Mouse (Mus musculus) MEL (cell line): ENCODE results near the gene Elk4. TPM values are rescaled to one million over a fixed set of nuclear protein-coding genes. Genes with fewer than 3 reads are reported as not detected.

Experiments used
- DNase-seq: peaks from one replicate; pipeline ENCODE4 v3.0.0; 2011; ENCODE audit warnings: low read depth, low spot score
- H3K27ac ChIP-seq: 2 replicates; pipeline ENCODE4 v1.5.1; 2012; ENCODE audit warnings: low read depth, mild to moderate bottlenecking, control low read depth, low read length, moderate library complexity; ENCODE audit not compliant: control insufficient read depth
- H3K27me3 ChIP-seq, 2 experiments: fragments of 150-350 bp in 1 of 2; sonication (generic) in 1 of 2; 2 replicates each; pipeline ENCODE4 v1.6.1; 2012; ENCODE audit warnings: low read length in 2 of 2, mild to moderate bottlenecking in 2 of 2, improper control_type of control experiment in 1 of 2, moderate library complexity in 1 of 2; ENCODE audit not compliant: insufficient read depth in 2 of 2, control insufficient read depth in 1 of 2
- H3K36me3 ChIP-seq, 2 experiments: 2 replicates each; pipeline ENCODE4 v1.6.1; 2012 to 2014; ENCODE audit warnings: low read length in 2 of 2, improper control_type of control experiment in 1 of 2, inconsistent platforms in 1 of 2, mild to moderate bottlenecking in 1 of 2; ENCODE audit not compliant: insufficient read depth in 2 of 2, control insufficient read depth in 1 of 2
- H3K4me1 ChIP-seq, 2 experiments: fragments of 150-350 bp in 1 of 2; sonication (generic) in 1 of 2; 2 replicates each; pipeline ENCODE4 v1.6.1; 2012; ENCODE audit warnings: low read length in 2 of 2, improper control_type of control experiment in 1 of 2, mild to moderate bottlenecking in 1 of 2; ENCODE audit not compliant: insufficient read depth in 2 of 2, control insufficient read depth in 1 of 2
- H3K4me3 ChIP-seq, 2 experiments: fragments of 150-350 bp in 1 of 2; sonication (generic) in 1 of 2; 2 replicates each; pipeline ENCODE4 v1.5.1; 2012; ENCODE audit warnings: low read depth in 2 of 2, low read length in 2 of 2, mild to moderate bottlenecking in 2 of 2, moderate library complexity in 2 of 2, control low read depth in 1 of 2, improper control_type of control experiment in 1 of 2; ENCODE audit not compliant: control insufficient read depth in 1 of 2, insufficient read depth in 1 of 2
- H3K79me2 ChIP-seq: 2 replicates; pipeline ENCODE4 v1.6.1; 2012; ENCODE audit warnings: mild to moderate bottlenecking, low read length, moderate library complexity; ENCODE audit not compliant: control insufficient read depth, poor library complexity, insufficient read depth
- H3K9ac ChIP-seq: 2 replicates; pipeline ENCODE4 v1.6.1; 2012; ENCODE audit warnings: low read depth, mild to moderate bottlenecking, control low read depth, low read length, moderate library complexity; ENCODE audit not compliant: control insufficient read depth, poor library complexity, severe bottlenecking
- H3K9me3 ChIP-seq: fragments of 150-350 bp; sonication (generic); replicated peaks from 2 replicates; pipeline ENCODE4 v1.6.1; 2012; ENCODE audit warnings: mild to moderate bottlenecking, low read length, improper control_type of control experiment, moderate library complexity; ENCODE audit not compliant: insufficient read depth
- CHD2 ChIP-seq: IDR thresholded peaks from 2 replicates; pipeline ENCODE4 v1.6.1; 2011; ENCODE audit warnings: low read length, improper control_type of control experiment
- CTCF ChIP-seq, 3 experiments: IDR thresholded peaks in 2 of 3; conservative IDR thresholded peaks in 1 of 3; 2 replicates each; pipeline ENCODE4 v1.5.1; 2011 to 2012; ENCODE audit warnings: low read length in 3 of 3, low read depth in 2 of 3, mild to moderate bottlenecking in 2 of 3, improper control_type of control experiment in 1 of 3, inconsistent platforms in 1 of 3, mixed read lengths in 1 of 3, moderate library complexity in 1 of 3; ENCODE audit not compliant: control insufficient read depth in 1 of 3, insufficient read depth in 1 of 3, poor library complexity in 1 of 3, severe bottlenecking in 1 of 3
- EP300 ChIP-seq, 2 experiments: IDR thresholded peaks; 2 replicates each; pipeline ENCODE4 v1.6.1; 2011; ENCODE audit warnings: improper control_type of control experiment in 2 of 2, low read length in 2 of 2, low read depth in 1 of 2, mild to moderate bottlenecking in 1 of 2
- GABPA ChIP-seq: IDR thresholded peaks from 2 replicates; pipeline ENCODE4 v1.6.1; 2012; ENCODE audit warnings: low read depth, mild to moderate bottlenecking, inconsistent platforms, low read length, improper control_type of control experiment, moderate library complexity
- GATA1 ChIP-seq: IDR thresholded peaks from 2 replicates; pipeline ENCODE4 v1.6.1; 2011; ENCODE audit warnings: low read depth, low read length, improper control_type of control experiment
- MAZ ChIP-seq: IDR thresholded peaks from 2 replicates; pipeline ENCODE4 v1.6.1; 2012; ENCODE audit warnings: low read depth, mild to moderate bottlenecking, inconsistent platforms, low read length, improper control_type of control experiment
- MEF2A ChIP-seq: IDR thresholded peaks from 2 replicates; pipeline ENCODE4 v1.6.1; 2014; ENCODE audit warnings: low read depth, mild to moderate bottlenecking, inconsistent platforms, low read length, improper control_type of control experiment; ENCODE audit not compliant: poor library complexity, insufficient replicate concordance, severe bottlenecking; ENCODE audit errors: extremely low read depth
- MXI1 ChIP-seq: IDR thresholded peaks from 2 replicates; pipeline ENCODE4 v1.6.1; 2011; ENCODE audit warnings: mild to moderate bottlenecking, low read depth, low read length, improper control_type of control experiment
- NELFE ChIP-seq: IDR thresholded peaks from 2 replicates; pipeline ENCODE4 v1.6.1; 2011; ENCODE audit warnings: low read depth, low read length, improper control_type of control experiment
- POLR2A ChIP-seq, 2 experiments: IDR thresholded peaks; 2 replicates each; pipeline ENCODE4 v1.6.1; 2011 to 2012; ENCODE audit warnings: low read length in 2 of 2, mild to moderate bottlenecking in 2 of 2, control low read depth in 1 of 2, improper control_type of control experiment in 1 of 2, low read depth in 1 of 2, moderate library complexity in 1 of 2; ENCODE audit not compliant: control insufficient read depth in 1 of 2, insufficient read depth in 1 of 2, poor library complexity in 1 of 2
- POLR2AphosphoS2 ChIP-seq: IDR thresholded peaks from 2 replicates; pipeline ENCODE4 v1.6.1; 2011; ENCODE audit warnings: low read length, improper control_type of control experiment
- POLR2AphosphoS5 ChIP-seq: IDR thresholded peaks from 2 replicates; pipeline ENCODE4 v1.6.1; 2012; ENCODE audit warnings: low read depth, borderline replicate concordance, mild to moderate bottlenecking, inconsistent platforms, low read length, moderate library complexity, mixed read lengths
- RAD21 ChIP-seq: IDR thresholded peaks from 2 replicates; pipeline ENCODE4 v1.6.1; 2011; ENCODE audit warnings: mild to moderate bottlenecking, low read depth, low read length, improper control_type of control experiment
- RCOR1 ChIP-seq: IDR thresholded peaks from 2 replicates; pipeline ENCODE4 v1.6.1; 2012; ENCODE audit warnings: low read depth, mild to moderate bottlenecking, inconsistent platforms, low read length, improper control_type of control experiment
- SIN3A ChIP-seq: IDR thresholded peaks from 2 replicates; pipeline ENCODE4 v1.6.1; 2012; ENCODE audit warnings: low read length, improper control_type of control experiment, inconsistent platforms
- SMC3 ChIP-seq: IDR thresholded peaks from 2 replicates; pipeline ENCODE4 v1.6.1; 2011; ENCODE audit warnings: low read depth, low read length, improper control_type of control experiment
- TBP ChIP-seq: IDR thresholded peaks from 2 replicates; pipeline ENCODE4 v1.8.0; 2011; ENCODE audit warnings: low read depth, low read length, improper control_type of control experiment
- USF1 ChIP-seq: IDR thresholded peaks from 2 replicates; pipeline ENCODE4 v1.6.1; 2014; ENCODE audit warnings: low read depth, mild to moderate bottlenecking, inconsistent platforms, low read length, improper control_type of control experiment, moderate library complexity
- USF2 ChIP-seq, 2 experiments: IDR thresholded peaks; 2 replicates each; pipeline ENCODE4 v1.6.1; 2011 to 2012; ENCODE audit warnings: improper control_type of control experiment in 2 of 2, low read length in 2 of 2, borderline replicate concordance in 1 of 2, inconsistent platforms in 1 of 2, low read depth in 1 of 2, mild to moderate bottlenecking in 1 of 2; ENCODE audit not compliant: insufficient read depth in 1 of 2
- ZC3H11A ChIP-seq: IDR thresholded peaks from 2 replicates; pipeline ENCODE4 v1.6.1; 2012; ENCODE audit warnings: low read depth, mild to moderate bottlenecking, inconsistent platforms, low read length, improper control_type of control experiment
- ZNF384 ChIP-seq: IDR thresholded peaks from 2 replicates; pipeline ENCODE4 v1.6.1; 2012; ENCODE audit warnings: low read depth, mild to moderate bottlenecking, inconsistent platforms, low read length, improper control_type of control experiment
- polyA plus RNA-seq, 2 experiments: library from polyadenylated mRNA; stranded (reverse) in 1 of 2; unstranded in 1 of 2; fragments of >175 nt in 1 of 2; fragments of >200 nt in 1 of 2; gene quantifications; 2 replicates each; pipeline versions ENCODE4 v1.2.1 to v1.2.4; 2012; ENCODE audit warnings: low replicate concordance in 2 of 2, low read depth in 1 of 2; ENCODE audit not compliant: insufficient read length in 2 of 2, insufficient read depth in 1 of 2, missing spikeins in 1 of 2
- total RNA-seq: library from RNA; depleted of rRNA; stranded (reverse); fragments of 300-350 nt; gene quantifications from 2 replicates; pipeline ENCODE4 v1.2.3, GENCODE M21; 2012

Gene Elk4
- total and polyA plus RNA-seq, 3 experiments: 19.4 to 191 (median 20.3) TPM

GRCm38 (mm10) chr1:132043759-132044158 lies 36.4 kb downstream of the Elk4 start:
- no peak for DNase-seq
- TF ChIP-seq POLR2A (IDR thresholded peaks at IDR 0.05; ENCODE audit: control insufficient read depth in 1 of 2, insufficient read depth in 1 of 2, low read depth in 1 of 2, low read length in 2 of 2, poor library complexity in 1 of 2): no peak
- Histone ChIP-seq H3K4me1 (no peaks in the 10 kb centered on the region), H3K27ac (no peak overlapping the region), H3K4me3 (no peak overlapping the region), H3K9ac (no peak overlapping the region), H3K36me3 (no peaks in the 10 kb centered on the region), H3K27me3 (no peaks in the 10 kb centered on the region), H3K79me2 (no peaks in the 10 kb centered on the region), H3K9me3 (no peaks in the 10 kb centered on the region)

- H3K9ac ChIP-seq: no peak overlapping the region
- no peaks in the 10 kb centered on the region for H3K9me3 ChIP-seq
- no peaks in the 10 kb centered on the region for H3K36me3 ChIP-seq
- no peak overlapping the region for H3K4me3 ChIP-seq
- H3K79me2 ChIP-seq: no peaks in the 10 kb centered on the region
- H3K27ac ChIP-seq: no peak overlapping the region
- H3K27me3 ChIP-seq: no peaks in the 10 kb centered on the region
- TF ChIP-seq USF1: no peak
- TF ChIP-seq ZC3H11A: peak; percentile 77
- no peak for TF ChIP-seq NELFE
- TF ChIP-seq USF2 (IDR thresholded peaks at IDR 0.05; ENCODE audit: borderline replicate concordance in 1 of 2, insufficient read depth in 1 of 2, low read depth in 1 of 2, low read length in 2 of 2): no peak
- TF ChIP-seq TBP: no peak
- TF ChIP-seq MEF2A: no peak
- no peak for TF ChIP-seq CHD2
- no peak for TF ChIP-seq RCOR1
- no peak for TF ChIP-seq MXI1
- TF ChIP-seq POLR2A (IDR thresholded peaks at IDR 0.05; ENCODE audit: control insufficient read depth in 1 of 2, insufficient read depth in 1 of 2, low read depth in 1 of 2, low read length in 2 of 2, poor library complexity in 1 of 2): no peak
- TF ChIP-seq GATA1: no peak
- TF ChIP-seq GABPA: no peak
- peak; percentile 49; the same call in 1 of the 2 replicates for TF ChIP-seq ZNF384
- no peak for TF ChIP-seq POLR2AphosphoS2
- peak; percentile 79 for TF ChIP-seq RAD21
- TF ChIP-seq EP300 (IDR thresholded peaks at IDR 0.05; ENCODE audit: low read depth in 1 of 2, low read length in 2 of 2): no peak
- peak; percentile 42; the same call in 1 of the 2 replicates for TF ChIP-seq MAZ
- TF ChIP-seq SMC3: peak; percentile 92
- TF ChIP-seq CTCF (IDR thresholded peaks at IDR 0.05 in 2 of 3, conservative IDR thresholded peaks at IDR 0.05 in 1 of 3; ENCODE audit: control insufficient read depth in 1 of 3, insufficient read depth in 1 of 3, low read depth in 2 of 3, low read length in 3 of 3, poor library complexity in 1 of 3, severe bottlenecking in 1 of 3): peak; percentile 58 to 87 (median 85)
- TF ChIP-seq POLR2AphosphoS5: no peak
- peak; percentile 28; the same call in 1 of the 2 replicates for TF ChIP-seq SIN3A
- H3K4me1 ChIP-seq: no peaks in the 10 kb centered on the region
- peak; percentile 62 for DNase-seq
Measured at GRCm38 (mm10) chr1:132046143-132046735, 38.8 kb downstream of the Elk4 start.
